Mouse (Mus musculus) inflammation-experienced regulatory T-cells, adult 6 months (primary cell): ENCODE results near the gene Fam13c. TPM values are rescaled to one million over a fixed set of nuclear protein-coding genes. Genes with fewer than 3 reads are reported as not detected.
"Not testable (repeated sequence)": the region's sequence is repeated elsewhere in the genome, so short reads cannot be mapped to it uniquely, and the experiment has no call there.

ENCODE experiments used
- ATAC-seq: one replicate; pipeline ENCODE4 v1.8.0; 2017
- polyA plus RNA-seq, 3 experiments: library from polyadenylated mRNA; unstranded; fragments of 100-300 nt; shearing (Covaris generic); gene quantifications; one replicate each; pipeline ENCODE4 v1.2.1; 2017

Fam13c gene
- not detected for polyA plus RNA-seq

- ATAC-seq = no peak
These were observed at the start of gene Fam13c for GRCm38 (mm10) chr10:70439676-70440521. Gene Fam13c (plus strand): TSS chr10:70440481.

GRCm38 (mm10) chr10:70395900-70396299 lies 44.4 kb upstream of the Fam13c start:
- ATAC-seq = no peak

GRCm38 (mm10) chr10:70398224-70398623 lies 42.1 kb upstream of the Fam13c start:
- ATAC-seq = no peak

GRCm38 (mm10) chr10:70402006-70402405 lies 38.3 kb upstream of the Fam13c start:
- no peak for ATAC-seq

- no peak for ATAC-seq
These were observed 37.6 kb upstream of the Fam13c start for GRCm38 (mm10) chr10:70402711-70403110.

- ATAC-seq = no peak
These were observed 22.3 kb upstream of the Fam13c start for GRCm38 (mm10) chr10:70417811-70418486.

GRCm38 (mm10) chr10:70419282-70420264 lies 20.7 kb upstream of the Fam13c start:
- ATAC-seq = no peak

GRCm38 (mm10) chr10:70426373-70426772 lies 13.9 kb upstream of the Fam13c start:
- ATAC-seq = no peak

- no peak for ATAC-seq
These were observed 12.1 kb upstream of the Fam13c start for GRCm38 (mm10) chr10:70428121-70428662.

- ATAC-seq = no peak
These were observed 10.9 kb upstream of the Fam13c start for GRCm38 (mm10) chr10:70429341-70429740.

GRCm38 (mm10) chr10:70433334-70433733 lies 6.9 kb upstream of the Fam13c start:
- no peak for ATAC-seq

- not testable (repeated sequence) for ATAC-seq
These were observed 6.5 kb upstream of the Fam13c start for GRCm38 (mm10) chr10:70433736-70434135.

- no peak for ATAC-seq
These were observed 3.6 kb upstream of the Fam13c start for GRCm38 (mm10) chr10:70436656-70437055.

- no peak for ATAC-seq
These were observed 3.0 kb upstream of the Fam13c start for GRCm38 (mm10) chr10:70437289-70437688.

GRCm38 (mm10) chr10:70440639-70441461 lies 569 bp downstream of the Fam13c start:
- no peak for ATAC-seq

- ATAC-seq = no peak
These were observed 1.9 kb downstream of the Fam13c start for GRCm38 (mm10) chr10:70442156-70442555.

- no peak for ATAC-seq
These were observed 2.3 kb downstream of the Fam13c start for GRCm38 (mm10) chr10:70442623-70443022.

GRCm38 (mm10) chr10:70447787-70448186 lies 7.5 kb downstream of the Fam13c start:
- ATAC-seq = no peak

GRCm38 (mm10) chr10:70449206-70449605 lies 8.9 kb downstream of the Fam13c start:
- no peak for ATAC-seq

- no peak for ATAC-seq
These were observed 15.6 kb downstream of the Fam13c start for GRCm38 (mm10) chr10:70455886-70456305.

- ATAC-seq = no peak
These were observed 18.4 kb downstream of the Fam13c start for GRCm38 (mm10) chr10:70458574-70459263.
